Mouse (Mus musculus) ovary, postnatal 36 days (tissue): ENCODE measurements around the gene Coa3.
"Not testable (repeated sequence)": the region's sequence is repeated elsewhere in the genome, so short reads cannot be mapped to it uniquely, and the experiment has no call there.

Source experiments
- DNase-seq: peaks from one replicate; pipeline ENCODE4 v3.0.0; 2022; ENCODE audit warnings: low spot score, mixed read lengths

Coa3 gene

DNA sequence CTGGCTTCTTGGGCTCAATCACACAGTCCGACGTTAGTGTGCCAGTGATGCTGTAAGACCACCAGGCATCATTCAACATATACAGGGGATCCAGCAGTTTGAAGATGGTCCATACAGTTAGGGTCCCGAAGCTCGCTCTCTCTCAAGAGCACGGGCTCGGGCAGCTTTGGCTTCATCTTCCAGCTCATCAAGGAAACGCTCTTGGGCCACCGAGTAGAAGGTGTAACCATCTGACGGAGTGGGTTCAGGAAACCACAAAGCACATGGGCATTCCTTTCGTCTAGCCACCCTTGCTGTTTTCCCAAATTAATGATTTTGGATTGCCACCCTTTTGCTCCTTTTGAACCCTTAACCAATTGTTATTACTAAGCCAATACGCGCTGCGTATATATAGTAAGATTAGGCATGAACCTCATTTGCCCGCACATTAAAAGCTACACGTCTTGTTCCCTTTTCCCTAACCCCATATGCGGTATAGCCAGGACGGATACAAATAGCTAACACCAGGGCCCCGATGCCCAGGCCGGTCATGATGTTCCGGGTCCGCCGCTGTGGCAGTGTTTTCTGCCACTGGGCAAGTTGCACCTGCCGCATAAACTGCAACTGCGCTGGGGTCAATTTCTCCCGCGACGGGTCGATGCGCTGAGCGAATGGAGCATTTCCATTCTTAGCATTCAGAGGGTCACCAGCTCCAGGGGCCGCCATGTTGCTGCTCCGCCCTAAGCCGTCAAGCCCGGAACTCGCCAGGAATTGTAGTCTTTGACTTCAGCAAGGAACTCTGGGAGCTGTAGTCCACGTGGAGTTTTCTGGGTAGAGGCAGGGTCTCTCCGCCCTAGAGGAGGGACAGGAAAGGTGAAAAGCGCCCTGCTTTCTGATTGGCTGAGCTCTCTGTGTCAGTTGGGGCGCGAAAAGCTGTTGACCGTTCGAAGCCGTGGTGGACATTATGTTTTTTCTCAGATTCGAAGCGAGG is at the start of gene Coa3, which contains the start of gene Cntd1:
TSS of gene Coa3 (minus strand) at position 892 of the 970 bp plus-strand sequence.
TSS of gene Cntd1 (plus strand) at position 790 of the 970 bp plus-strand sequence.
- peak; percentile 78 for DNase-seq

DNA sequence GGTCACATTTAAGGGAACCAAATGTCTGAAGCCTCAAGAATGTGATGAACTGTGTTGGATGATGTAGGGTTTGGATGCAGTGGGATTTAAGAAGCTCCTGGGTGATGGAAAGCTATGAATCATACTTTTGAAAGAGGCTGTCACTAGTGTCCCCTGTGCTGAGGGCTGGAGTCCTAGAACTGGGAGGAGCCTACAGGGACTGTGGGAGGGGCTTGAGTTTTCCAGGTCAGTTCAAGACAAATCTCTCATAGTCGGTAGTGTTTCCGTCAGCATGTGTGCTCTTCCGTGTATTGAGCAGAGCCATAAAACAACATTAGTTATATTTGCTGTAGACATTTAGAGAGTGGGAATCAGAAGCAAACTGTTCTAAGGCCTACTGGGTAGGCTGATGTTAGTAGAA is 48.4 kb upstream of the Coa3 start:
- no peak for DNase-seq

DNA sequence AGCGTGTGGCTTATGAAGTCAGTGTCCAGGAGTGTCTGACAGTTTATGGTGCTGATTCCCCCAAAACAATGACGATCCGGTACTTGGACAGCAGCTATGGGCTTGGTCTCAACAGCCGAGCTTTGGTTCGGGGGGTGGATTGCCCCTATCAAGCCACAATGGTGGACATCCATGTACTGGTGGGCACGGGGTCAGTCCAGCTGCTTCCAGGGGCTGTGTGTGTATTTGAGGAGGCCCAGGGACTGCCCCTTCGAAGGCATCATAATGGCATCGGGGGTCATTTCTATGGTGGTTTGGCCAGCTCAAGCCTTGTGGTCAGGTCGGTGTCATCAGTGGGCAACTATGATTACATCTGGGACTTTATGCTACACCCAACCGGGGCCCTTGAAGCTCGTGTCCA is 47.2 kb upstream of the Coa3 start:
- DNase-seq: no peak

DNA sequence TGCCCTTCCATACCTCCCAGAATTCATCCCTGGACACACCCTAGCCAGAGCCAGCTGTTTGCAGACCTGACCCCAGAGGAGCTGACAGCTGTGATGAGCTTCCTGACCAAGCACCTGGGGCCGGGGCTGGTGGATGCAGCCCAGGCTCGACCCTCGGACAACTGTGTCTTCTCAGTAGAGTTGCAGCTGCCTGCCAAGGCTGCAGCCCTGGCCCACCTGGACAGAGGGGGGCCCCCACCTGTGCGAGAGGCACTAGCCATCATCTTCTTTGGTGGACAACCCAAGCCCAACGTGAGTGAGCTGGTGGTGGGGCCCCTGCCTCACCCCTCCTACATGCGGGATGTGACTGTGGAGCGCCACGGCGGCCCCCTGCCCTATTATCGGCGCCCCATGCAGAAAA is 46.3 kb upstream of the Coa3 start:
- not testable (repeated sequence) for DNase-seq

DNA sequence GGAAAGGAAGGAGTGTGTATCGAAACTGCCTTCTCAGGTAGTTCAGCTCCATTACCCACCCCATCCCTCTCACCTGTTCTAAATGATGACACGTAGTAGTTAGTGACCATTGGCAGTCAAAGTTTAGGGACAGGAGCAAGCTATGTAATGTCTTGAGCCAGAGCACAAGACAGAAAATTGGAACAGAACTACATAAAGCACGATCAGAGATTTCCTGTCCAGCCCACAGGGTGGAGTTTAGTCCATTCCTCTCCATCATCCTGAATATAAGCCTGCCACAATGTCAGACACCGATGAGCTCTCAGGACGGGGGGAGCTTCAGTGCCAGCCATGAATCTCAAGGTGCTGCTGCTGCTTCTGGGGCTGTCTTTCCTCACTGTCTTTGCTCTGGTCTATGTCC is 45.8 kb upstream of the Coa3 start, which contains the start of gene Aoc2:
TSS of gene Aoc2 (plus strand) at position 301 of the 400 bp plus-strand sequence.
- DNase-seq: no peak

DNA sequence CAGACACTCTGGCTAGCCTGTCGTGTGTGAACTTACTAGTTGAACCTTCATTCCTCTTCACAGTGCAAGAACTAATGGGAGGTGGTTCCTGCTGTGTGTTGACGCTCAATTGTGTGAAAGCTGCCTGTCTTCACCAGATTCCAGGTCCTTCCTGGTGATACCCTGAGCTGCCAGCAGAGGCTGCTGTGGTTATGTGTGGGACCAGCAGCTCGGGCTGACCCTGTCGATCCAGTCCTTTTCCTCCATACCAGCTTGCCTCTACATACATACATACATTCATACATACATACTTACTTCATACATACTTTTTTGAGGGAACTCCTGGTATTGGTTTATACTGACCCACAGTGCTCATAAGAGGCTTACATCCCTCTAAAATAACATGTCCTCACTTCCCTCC is 44.7 kb upstream of the Coa3 start:
- peak; percentile 70 for DNase-seq

DNA sequence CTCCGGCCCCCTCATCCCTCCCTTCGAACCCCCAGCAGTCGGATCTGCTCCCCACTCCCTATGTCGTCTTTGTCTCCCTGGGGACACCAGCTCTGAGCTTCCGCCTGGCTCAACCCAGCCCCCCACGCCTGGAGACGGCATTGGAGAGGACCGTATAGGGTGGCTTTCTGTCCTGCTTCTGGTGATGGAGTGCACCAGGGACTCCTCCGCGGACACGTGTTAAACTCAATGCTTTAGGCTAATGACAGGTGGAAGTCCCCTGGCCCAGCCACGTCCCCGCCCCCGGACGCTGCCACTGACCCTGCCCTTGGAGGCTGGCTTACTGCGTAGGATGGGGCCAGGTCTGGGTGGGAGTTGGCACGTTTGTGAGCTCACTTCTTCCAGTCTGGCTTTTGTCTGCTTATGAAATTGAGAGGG is 37.6 kb upstream of the Coa3 start:
- no peak for DNase-seq

DNA sequence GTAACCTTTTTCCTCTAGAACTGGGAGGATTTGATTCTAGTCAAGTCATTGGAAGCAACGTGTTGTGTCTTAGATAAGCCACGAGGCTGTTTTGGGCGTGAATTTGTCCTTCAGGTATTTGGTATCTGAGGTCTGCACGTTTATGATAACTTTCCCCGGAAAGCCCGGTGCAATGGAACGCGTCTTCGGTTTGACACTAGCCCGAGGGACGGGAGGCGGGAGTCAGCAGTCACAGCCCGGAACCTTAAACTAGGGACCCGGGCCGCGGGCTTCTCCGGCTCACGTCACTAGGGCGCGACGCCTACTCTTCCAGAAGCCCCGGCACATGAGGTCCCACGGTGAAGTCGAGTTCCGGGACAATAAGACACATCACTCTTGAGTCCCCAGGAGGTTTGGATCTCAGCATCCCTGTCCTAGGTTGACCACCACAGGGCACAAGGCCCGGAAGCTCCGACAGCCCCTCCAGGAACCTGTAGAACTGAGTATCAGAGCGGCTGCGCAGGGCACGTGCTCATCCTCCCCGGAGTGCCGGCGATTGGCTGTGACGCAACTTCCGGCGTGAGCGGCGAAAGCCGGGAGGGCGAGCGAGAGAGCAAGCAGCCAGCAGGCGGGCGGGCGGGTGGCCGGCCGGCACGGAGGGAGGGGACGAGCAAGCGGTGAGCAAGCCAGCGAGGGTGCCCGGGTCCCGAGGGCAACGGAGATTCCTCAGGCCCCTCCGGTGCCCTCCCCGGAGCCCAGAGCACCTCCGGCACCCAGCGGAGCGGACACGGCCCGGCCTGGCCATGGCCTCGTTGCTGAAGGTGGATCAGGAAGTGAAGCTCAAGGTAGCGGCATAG is 37.0 kb upstream of the Coa3 start, which contains the start of gene Psme3:
TSS of gene Psme3 (plus strand) at position 549 of the 836 bp plus-strand sequence.
- DNase-seq: peak; percentile 90

DNA sequence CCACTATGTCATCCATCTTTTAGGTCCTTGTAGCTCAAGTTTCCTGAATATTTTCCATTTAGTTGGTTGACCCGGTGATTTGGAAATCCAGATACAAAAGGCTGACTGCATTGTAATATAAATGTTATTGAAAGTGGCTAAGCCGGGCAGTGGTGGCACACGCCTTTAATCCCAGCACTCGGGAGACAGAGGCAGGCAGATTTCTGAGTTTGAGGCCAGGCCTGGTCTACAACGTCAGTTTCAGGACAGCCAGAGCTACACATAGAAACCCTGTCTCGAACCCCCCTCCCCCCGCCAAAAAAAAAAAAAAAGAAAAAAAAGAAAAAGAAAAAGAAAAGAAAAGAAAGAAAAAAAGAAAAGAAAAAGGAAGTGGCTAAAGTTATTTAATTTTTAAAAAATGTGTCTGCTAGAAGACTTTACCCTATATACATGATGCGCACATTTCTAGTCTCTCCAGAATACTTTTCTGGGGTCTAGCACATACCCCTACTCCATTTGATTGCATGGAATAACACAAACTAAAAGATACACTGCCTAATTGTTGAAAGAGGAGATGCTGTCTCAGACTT is 36.3 kb upstream of the Coa3 start:
- DNase-seq: no peak

DNA sequence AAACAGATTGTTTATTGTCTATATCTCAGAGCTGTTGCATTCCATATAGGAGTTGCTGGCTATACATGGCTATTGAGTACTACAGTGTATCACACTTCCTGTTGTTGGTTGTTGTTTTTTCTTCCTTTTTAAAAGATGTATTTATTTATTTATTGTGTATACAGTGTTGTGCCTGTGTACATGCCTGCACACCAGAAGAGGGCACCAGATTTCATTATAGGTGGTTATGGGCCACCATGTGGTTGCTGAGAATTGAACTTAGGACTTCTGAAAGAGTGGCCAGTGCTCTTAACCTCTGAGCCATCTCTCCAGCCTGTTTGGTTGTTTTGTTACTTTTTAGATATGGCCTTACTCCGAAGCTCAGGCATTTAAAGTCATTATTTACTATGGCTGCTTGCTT is 35.7 kb upstream of the Coa3 start:
- DNase-seq: no peak

DNA sequence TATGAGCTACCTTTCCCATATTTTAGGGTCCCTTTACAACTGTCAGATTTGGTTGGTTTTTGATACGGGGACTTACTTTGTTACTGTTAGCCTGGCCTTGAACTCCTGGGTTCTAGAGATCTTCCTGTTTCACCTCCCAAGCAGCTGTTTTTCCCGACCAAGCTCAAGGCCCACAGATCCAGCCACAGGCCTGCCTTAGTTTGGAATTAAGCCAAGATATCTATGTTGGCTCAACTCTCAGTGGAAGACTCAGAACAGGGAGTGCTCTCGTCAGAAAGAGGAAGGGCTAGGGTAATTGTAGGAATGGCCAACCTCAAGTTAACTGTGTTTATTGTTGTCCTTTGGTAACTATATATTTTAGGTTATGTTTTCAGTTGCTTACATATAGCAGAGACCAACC is 33.2 kb upstream of the Coa3 start:
- no peak for DNase-seq

DNA sequence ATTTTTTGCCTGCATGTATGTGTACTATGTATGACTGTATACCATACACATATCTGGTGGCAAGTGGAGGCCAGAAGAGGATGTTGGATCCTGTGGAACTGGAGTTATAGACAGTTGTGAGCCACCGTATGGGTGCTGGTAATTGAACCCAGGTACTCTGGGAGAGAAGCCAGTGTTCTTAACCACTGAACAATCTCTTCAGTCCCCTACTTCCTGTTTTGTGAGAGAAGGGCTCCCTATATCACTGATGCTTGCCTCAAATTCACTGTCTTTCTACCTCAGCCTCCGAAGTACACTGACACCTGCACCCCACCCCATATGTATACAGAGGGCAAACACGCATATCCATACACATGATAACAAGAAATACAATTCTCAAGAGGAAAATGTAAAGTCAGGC is 32.2 kb upstream of the Coa3 start:
- no peak for DNase-seq

DNA sequence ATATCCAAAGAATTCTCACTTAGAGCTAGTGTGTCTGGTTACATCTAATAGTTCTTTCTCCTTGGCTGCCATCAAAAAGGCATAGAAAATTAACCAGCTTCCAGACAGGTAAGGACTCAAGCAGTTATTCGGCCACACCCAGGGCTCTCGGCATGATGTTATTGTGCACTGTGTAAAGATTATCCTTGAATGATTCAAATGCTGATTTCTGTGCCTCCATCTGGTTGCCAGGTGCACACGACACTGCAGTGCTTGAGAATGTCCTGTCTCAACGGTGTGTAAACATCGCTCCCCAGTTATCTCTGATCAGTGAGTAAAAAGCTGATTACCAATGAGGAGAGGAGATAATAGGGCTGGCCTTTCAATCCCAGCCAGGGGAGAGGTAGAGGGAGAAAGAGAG is 28.8 kb upstream of the Coa3 start:
- DNase-seq: no peak

DNA sequence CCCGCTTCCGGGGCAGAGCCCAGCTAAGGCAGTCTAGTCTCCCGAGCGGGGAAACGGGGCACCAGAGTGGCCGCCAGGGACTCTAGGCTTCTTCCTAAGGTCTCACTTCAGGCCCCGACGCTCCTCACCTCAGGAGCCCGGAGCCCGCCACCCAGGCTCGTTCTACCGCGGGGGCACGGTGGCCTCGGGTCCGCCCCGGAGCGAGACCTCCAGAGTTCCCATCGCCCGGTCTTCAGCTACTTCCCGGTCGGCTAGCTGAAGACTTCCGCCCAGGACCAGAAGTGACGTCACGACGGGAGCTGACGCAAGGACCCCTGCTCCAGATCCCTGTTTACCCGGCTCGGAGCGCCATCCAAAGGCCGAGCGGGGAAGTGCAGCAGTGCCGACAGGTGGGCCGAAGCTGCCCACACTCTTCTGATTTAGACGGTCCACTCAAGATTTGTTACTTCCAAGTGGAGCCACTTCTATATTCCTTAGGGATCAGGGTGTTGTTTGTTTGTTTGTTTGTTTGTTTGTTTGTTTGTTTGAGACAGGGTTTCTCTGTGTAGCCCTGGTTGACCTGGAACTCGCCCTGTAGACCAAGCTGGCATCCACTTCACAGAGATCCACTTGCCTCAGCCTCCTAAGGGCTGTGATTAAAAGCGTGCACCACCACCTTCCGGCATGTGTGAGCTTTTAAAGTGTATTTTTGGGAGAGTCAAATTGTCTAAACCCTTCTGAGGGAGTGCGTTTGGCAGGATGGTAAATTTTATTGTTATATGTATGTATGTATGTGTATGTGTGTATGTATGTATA is 23.3 kb upstream of the Coa3 start, which contains the start of gene Becn1:
TSS of gene Becn1 (minus strand) at position 283 of the 795 bp plus-strand sequence.
- DNase-seq: peak; percentile 94

DNA sequence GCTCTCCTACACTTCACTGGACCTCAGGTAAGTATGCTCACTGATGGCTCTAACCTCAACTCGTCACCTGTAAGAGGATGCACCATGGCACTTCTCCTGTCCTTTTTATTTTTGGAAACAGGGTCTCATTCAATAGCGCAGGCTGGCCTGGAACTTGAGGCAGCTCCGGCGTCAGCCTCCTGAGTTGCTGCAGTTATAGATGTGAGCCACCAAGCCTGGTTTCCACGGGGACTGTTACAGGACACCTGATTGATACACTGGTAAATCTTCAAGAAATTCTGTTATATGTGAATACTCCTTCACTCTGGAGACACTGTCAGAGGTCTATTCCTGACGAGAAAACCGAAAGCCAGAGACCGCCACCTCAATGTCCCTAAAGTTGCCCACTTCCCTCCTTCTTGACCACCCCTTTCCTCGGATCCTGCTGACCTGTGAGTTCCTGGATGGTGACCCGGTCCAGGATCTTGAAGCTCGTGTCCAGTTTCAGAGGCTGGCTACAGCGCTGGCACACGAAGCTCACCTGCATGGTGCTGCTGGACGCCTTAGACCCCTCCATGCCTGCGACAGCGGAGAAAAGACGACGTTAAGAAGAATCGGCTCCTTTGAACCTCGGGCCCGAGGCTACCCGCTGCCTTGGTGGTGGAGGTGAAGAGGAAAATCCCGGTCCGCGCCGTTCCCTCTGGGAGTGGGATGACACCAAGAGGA is 22.5 kb upstream of the Coa3 start:
- no peak for DNase-seq

DNA sequence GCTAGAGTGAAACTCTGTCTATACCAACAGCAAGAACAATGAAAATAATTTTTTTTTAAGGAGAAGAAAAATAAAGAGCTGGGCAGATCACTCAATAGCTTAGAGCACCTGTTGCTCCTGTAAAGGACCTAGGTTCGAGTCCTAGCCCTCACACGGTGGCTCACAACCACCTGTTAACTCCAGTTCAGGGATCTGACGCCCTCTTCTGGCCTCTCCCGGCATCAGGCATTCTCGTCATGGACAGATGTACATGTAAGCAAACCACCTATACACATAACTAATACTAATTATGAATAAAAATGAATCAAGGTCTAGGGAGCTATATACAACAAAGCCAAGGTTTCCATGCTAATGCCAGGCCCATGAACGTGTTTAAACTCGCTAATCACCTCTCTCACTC is 22.0 kb upstream of the Coa3 start:
- DNase-seq: no peak

DNA sequence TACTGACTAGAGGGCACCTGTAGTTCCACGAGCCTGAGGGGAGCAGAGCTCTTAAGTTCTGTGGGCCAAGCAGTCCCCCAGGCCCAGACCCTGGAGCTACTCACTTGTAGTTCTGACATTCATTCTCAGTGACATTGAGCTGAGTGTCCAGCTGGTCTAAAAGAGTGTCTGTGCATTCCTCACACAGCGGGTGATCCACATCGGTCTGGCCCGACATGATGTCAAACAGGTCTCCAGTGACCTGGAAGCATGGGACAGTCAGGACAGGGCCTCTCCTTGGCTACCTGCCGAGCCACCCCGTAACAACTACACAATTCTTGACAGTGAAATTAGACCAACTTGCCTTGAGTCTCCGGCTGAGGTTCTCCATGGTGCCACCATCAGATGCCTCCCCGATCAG is 16.3 kb upstream of the Coa3 start:
- DNase-seq: no peak

DNA sequence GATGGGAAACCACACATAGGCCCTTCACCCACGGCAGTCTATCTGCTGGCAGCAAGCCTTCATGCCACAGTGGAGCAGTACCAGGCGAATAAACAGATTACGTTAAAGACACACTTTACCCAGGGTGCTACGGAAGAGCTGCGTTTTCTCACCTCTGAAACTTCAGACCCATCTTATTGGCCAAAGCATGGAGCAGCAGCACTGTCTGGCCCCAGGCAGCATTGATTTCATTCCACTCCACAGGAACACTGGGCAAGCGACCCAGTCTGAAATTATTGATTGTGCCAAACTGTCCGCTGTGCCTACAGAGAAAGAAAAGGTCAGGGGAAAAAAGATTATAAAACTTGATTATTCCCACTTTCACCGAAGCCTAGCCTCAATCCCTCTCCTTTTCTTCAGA is 12.3 kb upstream of the Coa3 start:
- DNase-seq: no peak

DNA sequence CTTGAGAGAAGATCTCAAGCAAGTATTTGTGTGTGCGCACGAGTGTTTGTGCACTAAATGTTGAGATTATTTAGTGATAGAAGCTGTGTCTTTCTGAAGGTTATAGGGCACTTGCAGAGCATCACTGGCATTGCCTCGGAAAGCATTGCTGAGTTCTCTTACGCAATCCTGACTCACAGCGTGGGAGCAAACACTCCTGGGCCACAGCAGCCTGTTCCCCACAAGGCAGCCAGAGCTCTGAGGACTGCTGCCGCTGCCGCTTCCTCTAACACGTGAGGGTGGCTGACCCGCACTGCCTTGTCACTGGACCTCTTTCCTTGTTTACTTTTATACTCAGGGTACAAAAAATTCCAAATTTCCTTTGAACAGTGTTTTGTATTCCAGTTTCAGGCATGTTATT is 8.4 kb upstream of the Coa3 start:
- peak; percentile 40 for DNase-seq

DNA sequence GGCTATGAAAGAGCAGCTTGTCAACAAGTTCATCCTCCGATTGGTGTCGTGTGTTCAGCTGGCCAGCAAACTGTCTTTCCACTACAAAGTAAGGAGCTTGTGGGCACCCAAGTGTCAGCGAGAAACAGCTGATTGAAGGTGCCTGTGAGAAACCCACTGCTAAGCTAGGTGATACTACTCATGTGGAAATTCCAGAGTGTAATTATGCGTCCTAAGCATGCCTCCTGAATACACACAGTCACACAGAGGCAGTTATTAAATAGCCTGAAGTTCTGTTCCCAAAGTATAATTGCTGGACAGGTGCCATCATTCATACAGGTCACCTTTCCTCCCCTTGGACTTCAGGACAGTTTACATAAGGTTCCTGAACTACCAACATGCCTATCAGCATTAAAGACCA is 4.9 kb upstream of the Coa3 start:
- DNase-seq: no peak

DNA sequence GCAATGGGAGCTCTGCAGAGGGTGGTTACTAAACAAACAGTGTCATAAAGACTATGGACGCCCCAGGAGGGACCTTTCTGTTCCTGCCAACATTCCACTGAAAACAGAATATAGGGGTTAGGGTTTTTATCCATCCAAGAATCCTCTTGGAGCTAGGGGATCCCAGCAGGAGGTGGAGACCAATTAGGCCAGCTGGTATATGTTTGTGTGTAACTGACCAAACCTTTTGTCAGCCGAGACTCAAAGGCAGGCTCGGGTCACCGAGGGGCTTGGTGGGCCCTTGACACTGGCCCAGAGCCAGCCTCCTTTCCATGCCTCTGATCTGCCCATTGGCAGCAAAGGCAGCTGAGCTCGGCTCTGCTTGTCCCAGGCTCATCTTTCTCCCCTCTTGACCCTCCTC is 4.0 kb upstream of the Coa3 start:
- DNase-seq: no peak
